Mouse (Mus musculus) embryonic facial prominence, embryonic 15.5 days (tissue): Measurements from ENCODE around the gene Slc28a2. TPM values are rescaled to one million over a fixed set of nuclear protein-coding genes. Genes with fewer than 3 reads are reported as not detected.
"Not testable (repeated sequence)": the region's sequence is repeated elsewhere in the genome, so short reads cannot be mapped to it uniquely, and the experiment has no call there.

ENCODE experiments used
- ATAC-seq: fragments of 200-750 bp; cut with Nextera tagmentation; 2 replicates; pipeline ENCODE4 v1.8.0; 2017; ENCODE audit warnings: low read depth, moderate TSS enrichment; ENCODE audit not compliant: insufficient number of reproducible peaks, low FRiP score, low TSS enrichment
- H3K27ac ChIP-seq: fragments of 300-500 bp; sonication (generic); replicated peaks from 2 replicates; pipeline ENCODE4 v1.5.1; 2015; ENCODE audit warnings: mild to moderate bottlenecking, inconsistent platforms
- H3K27me3 ChIP-seq: fragments of 300-500 bp; sonication (generic); 2 replicates; pipeline ENCODE4 v1.6.1; 2015; ENCODE audit warnings: inconsistent platforms
- H3K36me3 ChIP-seq: fragments of 300-500 bp; sonication (generic); 2 replicates; pipeline ENCODE4 v1.6.1; 2015; ENCODE audit warnings: mild to moderate bottlenecking, inconsistent platforms
- H3K4me1 ChIP-seq: fragments of 300-500 bp; sonication (generic); 2 replicates; pipeline ENCODE4 v1.6.1; 2015; ENCODE audit warnings: inconsistent platforms
- H3K4me2 ChIP-seq: fragments of 300-500 bp; sonication (generic); replicated peaks from 2 replicates; pipeline ENCODE4 v1.6.1; 2015; ENCODE audit warnings: mild to moderate bottlenecking, inconsistent platforms
- H3K4me3 ChIP-seq: fragments of 300-500 bp; sonication (generic); replicated peaks from 2 replicates; pipeline ENCODE4 v1.5.1; 2015; ENCODE audit warnings: mild to moderate bottlenecking, inconsistent platforms
- H3K9ac ChIP-seq: fragments of 300-500 bp; sonication (generic); 2 replicates; pipeline ENCODE4 v1.6.1; 2015; ENCODE audit warnings: inconsistent platforms
- H3K9me3 ChIP-seq: fragments of 300-500 bp; sonication (generic); replicated peaks from 2 replicates; pipeline ENCODE4 v1.6.1; 2016; ENCODE audit warnings: inconsistent platforms
- WGBS: fragments of 180-500 bp; shearing (Covaris S2); methylation state at CpG from one replicate; pipeline ENCODE4 v1.1.7; 2015; 5-methylcytosine and 5-hydroxymethylcytosine counted together
- polyA plus RNA-seq: library from polyadenylated mRNA; unstranded; fragments of >200 nt; fragmentation: Nextera tagmentation; extraction: Ambion mirVana; gene quantifications from 2 replicates; pipeline ENCODE4 v1.2.1, GENCODE M21; 2015

Slc28a2 gene
- polyA plus RNA-seq: 0.31 and 1.5 TPM in 2 replicates

- H3K27ac ChIP-seq, H3K9ac ChIP-seq, H3K4me3 ChIP-seq, H3K9me3 ChIP-seq, ATAC-seq, H3K36me3 ChIP-seq, H3K4me1 ChIP-seq, H3K4me2 ChIP-seq, H3K27me3 ChIP-seq: not testable (repeated sequence)
- WGBS: 76% methylated on average over 3 of the region's 3 CpGs
Measured at GRCm38 (mm10) chr2:122426200-122426599, at the start of gene Slc28a2. TSS of gene Slc28a2 (plus strand) at chr2:122426477.

- H3K9me3 ChIP-seq: no peaks in the 10 kb centered on the region
- H3K4me1 ChIP-seq: peaks cover 6% of the 10 kb centered on the region; the same call in 1 of the 2 replicates
- H3K9ac ChIP-seq: peak overlapping the region; percentile 51
- no peaks in the 10 kb centered on the region for H3K36me3 ChIP-seq
- under 1% methylated on average over 28 of the region's 28 CpGs for WGBS
- H3K4me3 ChIP-seq: peak overlapping the region; percentile 66
- H3K27me3 ChIP-seq: no peaks in the 10 kb centered on the region
- peak overlapping the region; percentile 95 for H3K27ac ChIP-seq
- H3K4me2 ChIP-seq: peak overlapping the region; percentile 54
- ATAC-seq: peak; percentile 92
Measured at GRCm38 (mm10) chr2:122377215-122377674, 49.0 kb upstream of the Slc28a2 start.

- peak; percentile 83 for ATAC-seq
- peak overlapping the region; percentile 66 for H3K4me3 ChIP-seq
- no peaks in the 10 kb centered on the region for H3K27me3 ChIP-seq
- H3K9me3 ChIP-seq: no peaks in the 10 kb centered on the region
- no peaks in the 10 kb centered on the region for H3K36me3 ChIP-seq
- H3K4me1 ChIP-seq: peaks cover 6% of the 10 kb centered on the region; the same call in 1 of the 2 replicates
- H3K4me2 ChIP-seq: peak overlapping the region; percentile 54
- peak overlapping the region; percentile 95 for H3K27ac ChIP-seq
- peak overlapping the region; percentile 51 for H3K9ac ChIP-seq
- WGBS: under 1% methylated on average over 26 of the region's 26 CpGs
Measured at GRCm38 (mm10) chr2:122377751-122378246, 48.5 kb upstream of the Slc28a2 start.

GRCm38 (mm10) chr2:122378421-122379291 is 47.6 kb upstream of the Slc28a2 start:
- no peaks in the 10 kb centered on the region for H3K36me3 ChIP-seq
- ATAC-seq: no peak
- no peaks in the 10 kb centered on the region for H3K9me3 ChIP-seq
- peak overlapping the region; percentile 66 for H3K4me3 ChIP-seq
- peaks cover 6% of the 10 kb centered on the region; the same call in 1 of the 2 replicates for H3K4me1 ChIP-seq
- peak overlapping the region; percentile 95 for H3K27ac ChIP-seq
- H3K27me3 ChIP-seq: no peaks in the 10 kb centered on the region
- no peak overlapping the region for H3K9ac ChIP-seq
- peak overlapping the region; percentile 54 for H3K4me2 ChIP-seq
- WGBS: 20% methylated on average over 8 of the region's 8 CpGs

GRCm38 (mm10) chr2:122379292-122379650 is 47.0 kb upstream of the Slc28a2 start:
- no peaks in the 10 kb centered on the region for H3K36me3 ChIP-seq
- no peaks in the 10 kb centered on the region for H3K27me3 ChIP-seq
- no peak overlapping the region for H3K9ac ChIP-seq
- no peaks in the 10 kb centered on the region for H3K9me3 ChIP-seq
- no peak overlapping the region for H3K4me2 ChIP-seq
- H3K27ac ChIP-seq: no peak overlapping the region
- ATAC-seq: no peak
- WGBS: 32% methylated on average over 2 of the region's 2 CpGs
- H3K4me3 ChIP-seq: no peak overlapping the region
- H3K4me1 ChIP-seq: peaks cover 6% of the 10 kb centered on the region; the same call in 1 of the 2 replicates

- peak overlapping the region; percentile 32 for H3K4me3 ChIP-seq
- no peaks in the 10 kb centered on the region for H3K27me3 ChIP-seq
- no peaks in the 10 kb centered on the region for H3K36me3 ChIP-seq
- no peak overlapping the region for H3K9ac ChIP-seq
- peaks cover 6% of the 10 kb centered on the region; the same call in 1 of the 2 replicates for H3K4me1 ChIP-seq
- no peak overlapping the region for H3K27ac ChIP-seq
- H3K4me2 ChIP-seq: peak overlapping the region; percentile 45
- 10% methylated on average over 11 of the region's 11 CpGs for WGBS
- no peak for ATAC-seq
- H3K9me3 ChIP-seq: no peaks in the 10 kb centered on the region
Measured at GRCm38 (mm10) chr2:122380768-122381311, 45.4 kb upstream of the Slc28a2 start.

GRCm38 (mm10) chr2:122381329-122382103 is 44.8 kb upstream of the Slc28a2 start:
- Histone ChIP-seq H3K27me3 (no peaks in the 10 kb centered on the region), H3K4me2 (no peak overlapping the region), H3K4me3 (no peak overlapping the region), H3K9me3 (no peaks in the 10 kb centered on the region), H3K9ac (no peak overlapping the region), H3K36me3 (no peaks in the 10 kb centered on the region), H3K4me1 (peaks cover 3% of the 10 kb centered on the region; the same call in 1 of the 2 replicates), H3K27ac (no peak overlapping the region)
- WGBS: 74% methylated on average over 16 of the region's 16 CpGs
- no peak for ATAC-seq

- no peak overlapping the region for H3K9ac ChIP-seq
- H3K27ac ChIP-seq: no peak overlapping the region
- H3K4me1 ChIP-seq: peaks cover 3% of the 10 kb centered on the region; the same call in 1 of the 2 replicates
- no peak overlapping the region for H3K4me2 ChIP-seq
- H3K36me3 ChIP-seq: no peaks in the 10 kb centered on the region
- no peaks in the 10 kb centered on the region for H3K9me3 ChIP-seq
- no peak for ATAC-seq
- H3K4me3 ChIP-seq: no peak overlapping the region
- H3K27me3 ChIP-seq: no peaks in the 10 kb centered on the region
- 79% methylated on average over 6 of the region's 6 CpGs for WGBS
Measured at GRCm38 (mm10) chr2:122382121-122382520, 44.2 kb upstream of the Slc28a2 start.

GRCm38 (mm10) chr2:122385095-122385494 is 41.2 kb upstream of the Slc28a2 start:
- Histone ChIP-seq H3K27ac (no peak overlapping the region), H3K9ac (no peak overlapping the region), H3K4me2 (no peak overlapping the region), H3K27me3 (no peaks in the 10 kb centered on the region), H3K9me3 (no peaks in the 10 kb centered on the region), H3K4me1 (0 out of 2 replicates have a peak, but pooled peaks cover 3% of the 10 kb centered on the region), H3K36me3 (no peaks in the 10 kb centered on the region), H3K4me3 (no peak overlapping the region)
- no peak for ATAC-seq
- WGBS: 26% methylated on average over 3 of the region's 3 CpGs

- WGBS: 93% methylated on average over 3 of the region's 3 CpGs
- H3K4me1 ChIP-seq, H3K4me2 ChIP-seq, H3K4me3 ChIP-seq, ATAC-seq, H3K27me3 ChIP-seq, H3K27ac ChIP-seq, H3K9ac ChIP-seq, H3K36me3 ChIP-seq, H3K9me3 ChIP-seq: not testable (repeated sequence)
Measured at GRCm38 (mm10) chr2:122387135-122387534, 39.1 kb upstream of the Slc28a2 start.

GRCm38 (mm10) chr2:122396150-122396549 is 30.1 kb upstream of the Slc28a2 start:
- H3K4me3 ChIP-seq: no peak overlapping the region

More at GRCm38 (mm10) chr2:122396150-122396549, 30.1 kb upstream of the Slc28a2 start:
- H3K27me3 ChIP-seq: no peaks in the 10 kb centered on the region
- H3K4me1 ChIP-seq: no peaks in the 10 kb centered on the region
- no peak overlapping the region for H3K4me2 ChIP-seq
- H3K9ac ChIP-seq: no peak overlapping the region
- no peaks in the 10 kb centered on the region for H3K36me3 ChIP-seq
- 79% methylated on average over 1 of the region's 1 CpGs for WGBS
- no peak for ATAC-seq
- H3K9me3 ChIP-seq: no peaks in the 10 kb centered on the region
- no peak overlapping the region for H3K27ac ChIP-seq
